15 mouse cellular contexts compared by ENCODE assay signal in genomic region chr2:133522121-133522520, GRCm38 (mm10). TPM values are rescaled to one million over a fixed set of nuclear protein-coding genes. Genes with fewer than 3 reads are reported as not detected.
DNase-seq lines count a peak whose midpoint lies in the region; ATAC-seq and TF ChIP-seq lines count a peak whose summit lies in the region.
"Had no signal": no experiment of that assay in that cellular context is flagged by ENCODE, and none has a peak within 500 bp of the region (broad histone marks: within the 10 kb centered on the region; RNA-seq: fewer than 3 reads in every experiment).

No protein-coding gene starts in this region.

- peak; percentile 45 to 64 for DNase-seq in heart, adult 18-20 months
- peak; percentile 36 for DNase-seq in lung, postnatal 14 days
- no peak for DNase-seq in lung, adult 2 months
- peak; percentile 44 for DNase-seq in kidney, postnatal 0 days (ENCODE audit: low spot score)
- no peak for DNase-seq in layer of hippocampus, postnatal 25 days (ENCODE audit: extremely low spot score in 1 of 2, low spot score in 1 of 2)
- no peak for DNase-seq in spleen, postnatal 14 days (ENCODE audit: low spot score in 2 of 2)
- DNase-seq: adrenal gland, adult 2 months; cerebellum, adult 2 months; lung, embryonic 14.5 days had no signal

- H3K36me3 ChIP-seq in heart, embryonic 12.5 days, result no peaks in the 10 kb centered on the region
- no peaks in the 10 kb centered on the region for H3K36me3 ChIP-seq in kidney, postnatal 0 days (ENCODE audit: insufficient read depth, low read length)
- no peaks in the 10 kb centered on the region for H3K36me3 ChIP-seq in neural tube, embryonic 15.5 days
- H3K36me3 ChIP-seq: embryonic facial prominence, embryonic 15.5 days; forebrain, embryonic 15.5 days had no signal

- H3K27me3 ChIP-seq in heart, embryonic 12.5 days (replicated peaks), result no peaks in the 10 kb centered on the region
- H3K27me3 ChIP-seq in kidney, postnatal 0 days (ENCODE audit: insufficient read depth, low read length), result no peaks in the 10 kb centered on the region
- no peaks in the 10 kb centered on the region for H3K27me3 ChIP-seq in neural tube, embryonic 15.5 days (replicated peaks)
- H3K27me3 ChIP-seq: embryonic facial prominence, embryonic 15.5 days; forebrain, embryonic 15.5 days had no signal

- H3K4me1 ChIP-seq in heart, embryonic 12.5 days (replicated peaks), result peaks cover 5% of the 10 kb centered on the region; the same call in 1 of the 2 replicates
- no peaks in the 10 kb centered on the region for H3K4me1 ChIP-seq in lung, adult 2 months (ENCODE audit: control insufficient read depth, insufficient read depth, low read length)
- H3K4me1 ChIP-seq in kidney, postnatal 0 days (replicated peaks; ENCODE audit: insufficient read depth, low read length), result no peaks in the 10 kb centered on the region
- H3K4me1 ChIP-seq in neural tube, embryonic 15.5 days, result no peaks in the 10 kb centered on the region
- H3K4me1 ChIP-seq: embryonic facial prominence, embryonic 15.5 days had no signal

- H3K27ac ChIP-seq in heart, embryonic 12.5 days (ENCODE audit: poor library complexity, severe bottlenecking), result no peak overlapping the region
- no peak overlapping the region for H3K27ac ChIP-seq in kidney, postnatal 0 days
- H3K27ac ChIP-seq in neural tube, embryonic 15.5 days (replicated peaks), result no peak overlapping the region
- H3K27ac ChIP-seq: embryonic facial prominence, embryonic 15.5 days; forebrain, embryonic 15.5 days; left cerebral cortex, adult 2 months had no signal

- H3K4me2 ChIP-seq in heart, embryonic 12.5 days, result no peak overlapping the region
- no peak overlapping the region for H3K4me2 ChIP-seq in kidney, postnatal 0 days (ENCODE audit: low read length)
- no peak overlapping the region for H3K4me2 ChIP-seq in neural tube, embryonic 15.5 days
- H3K4me2 ChIP-seq: embryonic facial prominence, embryonic 15.5 days; forebrain, embryonic 15.5 days; lung, embryonic 14.5 days had no signal

- WGBS in heart, embryonic 12.5 days, result 82% methylated on average over 2 of the region's 2 CpGs
- WGBS in lung, adult 2 months, result 80% methylated on average over 2 of the region's 2 CpGs
- 75% methylated on average over 2 of the region's 2 CpGs for WGBS in kidney, postnatal 0 days
- WGBS in neural tube, embryonic 15.5 days, result 89% methylated on average over 2 of the region's 2 CpGs

- no peak for TF ChIP-seq CTCF in lung, adult 2 months (IDR thresholded peaks at IDR 0.05; ENCODE audit: insufficient read depth, low read length)
- no peak for TF ChIP-seq CTCF in kidney, postnatal 0 days (IDR thresholded peaks at IDR 0.05; ENCODE audit: low read depth)

- TF ChIP-seq POLR2A in lung, adult 2 months (IDR thresholded peaks at IDR 0.05; ENCODE audit: borderline replicate concordance, extremely low read depth, low read depth, low read length), result no peak

- H3K9me3 ChIP-seq in heart, embryonic 12.5 days (replicated peaks), result no peaks in the 10 kb centered on the region
- no peaks in the 10 kb centered on the region for H3K9me3 ChIP-seq in kidney, postnatal 0 days (replicated peaks; ENCODE audit: low read length)
- H3K9me3 ChIP-seq in neural tube, embryonic 15.5 days (replicated peaks), result no peaks in the 10 kb centered on the region
- H3K9me3 ChIP-seq: embryonic facial prominence, embryonic 15.5 days; forebrain, embryonic 15.5 days had no signal

- ATAC-seq in heart, embryonic 12.5 days (ENCODE audit: insufficient number of reproducible peaks, low FRiP score), result no peak
- ATAC-seq in kidney, postnatal 0 days (replicated peaks; ENCODE audit: low FRiP score, low read depth), result no peak
- no peak for ATAC-seq in neural tube, embryonic 15.5 days (ENCODE audit: low FRiP score)
- ATAC-seq: forebrain, embryonic 15.5 days had no signal

- no peak overlapping the region for H3K9ac ChIP-seq in heart, embryonic 12.5 days
- no peak overlapping the region for H3K9ac ChIP-seq in kidney, postnatal 0 days (ENCODE audit: low read depth, low read length)
- no peak overlapping the region for H3K9ac ChIP-seq in neural tube, embryonic 15.5 days (replicated peaks)
- H3K9ac ChIP-seq: embryonic facial prominence, embryonic 15.5 days; forebrain, embryonic 15.5 days; lung, embryonic 14.5 days had no signal

- no peak overlapping the region for H3K4me3 ChIP-seq in heart, embryonic 12.5 days
- no peak overlapping the region for H3K4me3 ChIP-seq in lung, adult 2 months (replicated peaks; ENCODE audit: extremely low read depth, low read depth, low read length)
- no peak overlapping the region for H3K4me3 ChIP-seq in kidney, postnatal 0 days (replicated peaks; ENCODE audit: low read depth, low read length)
- no peak overlapping the region for H3K4me3 ChIP-seq in neural tube, embryonic 15.5 days (replicated peaks)
- H3K4me3 ChIP-seq: embryonic facial prominence, embryonic 15.5 days; forebrain, embryonic 15.5 days; left cerebral cortex, adult 2 months had no signal

RNA-seq across cellular contexts. Expression of gene Bmp2, which starts 29.8 kb away (rescaled TPM):
- 1 to 10 TPM; 1.3 to 1.5 TPM for total RNA-seq in heart, adult 18-20 months (2021)
- polyA plus RNA-seq in heart, embryonic 12.5 days (2016; fragmentation: Nextera tagmentation; extraction: Ambion mirVana), result 23.5 and 25.8 TPM in 2 replicates
- 4.0 and 5.9 TPM in 2 replicates for polyA plus RNA-seq in lung, adult 2 months (2012; rRNA removed)
- polyA plus RNA-seq in kidney, postnatal 0 days (2015; fragmentation: Nextera tagmentation; extraction: Ambion mirVana), result 9.9 and 11.3 TPM in 2 replicates
- polyA plus RNA-seq in neural tube, embryonic 15.5 days (2015; fragmentation: Nextera tagmentation; extraction: Ambion mirVana), result 3.9 and 5.9 TPM in 2 replicates
- total RNA-seq in layer of hippocampus, postnatal 25 days (2021), result 1 to 10 TPM; 2.5 to 3.0 TPM
- total RNA-seq: neutrophil, adult 5-6 weeks had no signal

Comparison
In these comparisons a context has a peak if more than half of its experiments do, and no peak if none do; other contexts are left out.
1. DNase-seq: peak in heart, adult 18-20 months (2 of 2), lung, postnatal 14 days (single experiment) and kidney, postnatal 0 days (single experiment); none in lung, adult 2 months (single experiment), layer of hippocampus, postnatal 25 days (0 of 2) and spleen, postnatal 14 days (0 of 2).